Mouse (Mus musculus): ENCODE measurements around the gene Nfe2l3.

GRCm38 (mm10) chr6:51460363-51460762 lies 27.9 kb downstream of the Nfe2l3 start:
- TF ChIP-seq HCFC1 (IDR thresholded peaks at IDR 0.05; ENCODE audit: borderline replicate concordance, insufficient read depth, low read length) (no peak), CHD2 (IDR thresholded peaks at IDR 0.05; ENCODE audit: low read depth, low read length) (no peak), ZC3H11A (IDR thresholded peaks at IDR 0.05; ENCODE audit: borderline replicate concordance, low read depth, low read length) (no peak), MAFK (IDR thresholded peaks at IDR 0.05; ENCODE audit: insufficient read depth, low read depth, low read length) (no peak), ZNF384 (IDR thresholded peaks at IDR 0.05; ENCODE audit: low read depth, low read length) (no peak)

Measured in ES-E14 (cell line).